8 mouse cellular contexts compared by ENCODE assay signal in the genomic region with DNA sequence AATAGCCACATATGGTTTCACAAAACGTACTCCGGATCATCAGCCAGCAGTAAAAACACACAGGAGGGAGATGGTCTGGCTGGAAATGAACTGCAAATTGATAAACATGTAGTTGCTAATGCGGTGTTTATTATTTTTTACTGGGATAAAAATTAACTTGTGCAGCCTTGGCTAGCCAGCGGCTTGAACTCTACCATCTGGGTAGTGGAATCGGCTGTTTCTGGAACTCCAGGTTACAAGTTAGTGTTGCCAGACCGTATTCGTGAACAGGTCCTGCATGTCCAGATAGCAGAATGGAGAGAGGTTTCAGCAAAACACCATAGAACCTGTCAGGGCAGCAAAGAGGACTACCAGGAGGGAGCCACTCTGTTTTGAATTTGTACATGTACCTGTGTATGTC.
DNase-seq lines count a peak whose midpoint lies in the region; ATAC-seq and TF ChIP-seq lines count a peak whose summit lies in the region.

No protein-coding gene starts in this region.

- peaks cover 2% of the 10 kb centered on the region for H3K4me1 ChIP-seq in ES-Bruce4 (ENCODE audit: control insufficient read depth, insufficient read depth, low read length)
- peaks cover 42% of the 10 kb centered on the region for H3K4me1 ChIP-seq in intestine, embryonic 15.5 days (replicated peaks)

- intact Hi-C loops in gastrocnemius, adult 2 months (cut with DNase I) = loop anchor here (2.0 to 5.0 kb wide), 4 partner anchors 31 to 341 kb away; no protein-coding TSS in a partner anchor

- no peak overlapping the region for H3K4me2 ChIP-seq in intestine, embryonic 15.5 days (replicated peaks)

- H3K36me3 ChIP-seq in ES-Bruce4 (ENCODE audit: control insufficient read depth, insufficient read depth, low read length, poor library complexity, severe bottlenecking) (no peaks in the 10 kb centered on the region), macrophage (ENCODE audit: inconsistent target) (no peaks in the 10 kb centered on the region)
- no peaks in the 10 kb centered on the region for H3K36me3 ChIP-seq in intestine, embryonic 15.5 days

- ATAC-seq in intestine, embryonic 15.5 days = no peak

- H3K9ac ChIP-seq in ES-Bruce4 (ENCODE audit: low read depth, poor library complexity, severe bottlenecking) = no peak overlapping the region
- H3K9ac ChIP-seq in intestine, embryonic 15.5 days = no peak overlapping the region

- no peaks in the 10 kb centered on the region for H3K27me3 ChIP-seq in ES-Bruce4 (ENCODE audit: control insufficient read depth, insufficient read depth, low read length, poor library complexity, severe bottlenecking)
- no peaks in the 10 kb centered on the region for H3K27me3 ChIP-seq in intestine, embryonic 15.5 days (replicated peaks)

- no peak for DNase-seq in gastrocnemius, adult 2 months
- no peak for DNase-seq in gastrocnemius, adult 18-20 months (ENCODE audit: low spot score)
- DNase-seq in left cerebral cortex, adult 18-20 months (ENCODE audit: low spot score in 2 of 2) = no peak
- no peak for DNase-seq in adipocyte (ENCODE audit: low spot score)
- no peak for DNase-seq in thymus, postnatal 14 days

- WGBS in intestine, embryonic 15.5 days = 70% methylated on average over 7 of the region's 7 CpGs
- WGBS in macrophage (ENCODE audit: missing documents) = 91% methylated on average over 7 of the region's 7 CpGs

- no peaks in the 10 kb centered on the region for H3K79me2 ChIP-seq in macrophage (ENCODE audit: inconsistent target)

- no peaks in the 10 kb centered on the region for H3K9me3 ChIP-seq in ES-Bruce4 (replicated peaks; ENCODE audit: control insufficient read depth, insufficient read depth, low read length, poor library complexity, severe bottlenecking)
- no peaks in the 10 kb centered on the region for H3K9me3 ChIP-seq in intestine, embryonic 15.5 days

- no peak for TF ChIP-seq POLR2A in ES-Bruce4 (IDR thresholded peaks at IDR 0.05; ENCODE audit: insufficient read depth, low read length)

- H3K27ac ChIP-seq in gastrocnemius, adult 2 months = peak overlapping the region; percentile 93
- H3K27ac ChIP-seq in ES-Bruce4 (ENCODE audit: insufficient read depth, low read length) = 0 out of 2 replicates have a peak overlapping the region, but pooled peaks have one; percentile 12
- H3K27ac ChIP-seq in intestine, embryonic 15.5 days = peak overlapping the region; percentile 83
- peak overlapping the region; percentile 94 for H3K27ac ChIP-seq in macrophage

- H3K4me3 ChIP-seq in gastrocnemius, adult 2 months = no peak overlapping the region
- H3K4me3 ChIP-seq in ES-Bruce4 (ENCODE audit: low read depth, low read length) = no peak overlapping the region
- H3K4me3 ChIP-seq in intestine, embryonic 15.5 days (replicated peaks) = no peak overlapping the region
- no peak overlapping the region for H3K4me3 ChIP-seq in macrophage (ENCODE audit: inconsistent target)

- no peak for TF ChIP-seq EP300 in ES-Bruce4 (IDR thresholded peaks at IDR 0.05; ENCODE audit: insufficient read depth, low read depth, low read length)

- no peak for TF ChIP-seq CTCF in gastrocnemius, adult 2 months (IDR thresholded peaks at IDR 0.05)
- no peak for TF ChIP-seq CTCF in ES-Bruce4 (IDR thresholded peaks at IDR 0.05; ENCODE audit: low read depth, low read length)

Comparison
In these comparisons a context has a peak if more than half of its experiments do, and no peak if none do; other contexts are left out.
1. H3K27ac ChIP-seq: peak in every context shown above with its lines; median percentile 94 in macrophage; 93 in gastrocnemius, adult 2 months; 83 in intestine, embryonic 15.5 days; 12 in ES-Bruce4.